Mouse (Mus musculus) adrenal gland, adult 18-20 months (tissue): ENCODE measurements around the gene Kmt5c. TPM values are rescaled to one million over a fixed set of nuclear protein-coding genes. Genes with fewer than 3 reads are reported as not detected.
A peak's percentile ranks its signal among the peaks of the same experiment; 100 is the strongest.
"Not testable (repeated sequence)": the region's sequence is repeated elsewhere in the genome, so short reads cannot be mapped to it uniquely, and the experiment has no call there.

Experiments used
- DNase-seq, 2 experiments: peaks; one replicate each; pipeline ENCODE4 v3.0.0; 2021 to 2022; ENCODE audit warnings: low spot score in 2 of 2
- total RNA-seq, 2 experiments: library from RNA; stranded (reverse); gene quantifications; 1 replicate in 1 of 2; 2 replicates in 1 of 2; pipeline ENCODE4 v1.2.3; 2021

Gene Kmt5c
- total RNA-seq, 2 experiments from 2014 or later = 34.5 to 35.3 TPM

DNA sequence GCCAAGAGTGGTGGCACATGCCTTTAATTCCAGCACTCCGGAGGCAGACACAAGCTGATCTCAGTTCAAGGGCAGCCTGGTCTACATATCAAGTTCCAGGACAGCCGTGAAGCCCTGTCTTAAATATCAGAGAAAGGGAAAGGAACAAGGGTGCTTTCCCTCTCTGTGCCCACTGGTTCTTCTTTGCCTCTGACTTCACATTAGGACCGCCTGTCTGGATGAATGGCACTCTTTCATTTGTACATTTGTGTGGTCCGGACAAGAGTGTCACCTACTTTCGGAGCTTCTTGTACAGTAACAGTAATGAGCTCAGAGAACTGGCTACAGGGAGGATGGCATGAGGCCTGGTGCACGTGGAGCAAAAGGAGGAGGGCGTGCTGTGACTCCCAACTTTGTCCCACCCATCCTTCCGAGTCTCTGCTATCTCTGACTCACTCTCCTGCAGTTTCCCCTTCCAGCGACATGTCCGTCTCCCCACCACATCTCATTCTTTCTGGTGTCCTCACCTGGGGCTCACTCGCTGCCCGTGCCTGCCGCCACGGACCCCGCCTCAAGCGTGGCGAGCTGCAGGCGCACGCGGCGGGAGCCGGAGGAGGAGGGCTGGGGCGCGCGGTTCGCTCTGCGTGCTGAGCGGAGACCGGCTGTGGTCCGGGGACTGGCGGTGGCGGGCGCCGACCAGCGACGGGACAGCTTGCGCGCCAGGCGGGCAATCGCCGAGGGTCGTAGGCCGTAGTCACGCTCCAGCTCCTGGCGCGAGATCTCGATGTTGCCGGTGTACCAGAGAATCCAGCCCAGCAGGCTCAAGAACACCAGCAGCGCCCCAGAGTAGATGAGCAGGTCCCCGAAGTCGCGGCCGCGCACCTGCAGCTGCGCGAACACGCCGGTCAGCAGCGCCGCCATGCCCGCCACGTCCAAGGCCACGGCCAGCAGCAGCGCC is 48.9 kb downstream of the Kmt5c start:
- DNase-seq = peak; percentile 61 to 75

DNA sequence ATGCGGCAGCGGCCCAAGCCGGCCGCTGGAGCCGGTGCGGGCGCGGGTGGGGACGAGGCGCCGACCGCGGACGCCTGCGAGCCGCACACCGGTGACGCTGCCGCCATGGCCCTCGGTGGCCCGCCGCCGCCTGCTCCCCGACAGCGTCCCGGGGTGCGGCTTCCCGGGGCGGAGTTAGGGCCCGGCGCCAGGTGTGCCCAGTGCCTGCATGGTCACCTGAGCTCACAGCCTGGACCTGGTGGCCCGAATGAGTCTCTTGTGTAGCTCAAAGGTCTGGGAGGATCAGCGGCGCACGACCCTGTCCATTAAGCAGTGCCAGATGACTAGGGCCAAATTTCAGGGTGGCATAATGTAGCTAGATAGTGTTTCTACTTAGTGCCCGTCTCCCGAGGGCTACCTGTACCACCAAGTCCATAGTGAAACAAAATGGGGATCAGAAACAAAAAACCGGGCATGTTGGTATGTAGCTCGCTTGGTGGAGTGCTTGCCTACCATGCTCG is 49.6 kb downstream of the Kmt5c start, which contains the start of gene Tmem238:
Gene Tmem238, minus strand, starts transcription at position 221 of the 500 bp plus-strand sequence.
- peak in 1 of 2 experiments; percentile 61 for DNase-seq

DNA sequence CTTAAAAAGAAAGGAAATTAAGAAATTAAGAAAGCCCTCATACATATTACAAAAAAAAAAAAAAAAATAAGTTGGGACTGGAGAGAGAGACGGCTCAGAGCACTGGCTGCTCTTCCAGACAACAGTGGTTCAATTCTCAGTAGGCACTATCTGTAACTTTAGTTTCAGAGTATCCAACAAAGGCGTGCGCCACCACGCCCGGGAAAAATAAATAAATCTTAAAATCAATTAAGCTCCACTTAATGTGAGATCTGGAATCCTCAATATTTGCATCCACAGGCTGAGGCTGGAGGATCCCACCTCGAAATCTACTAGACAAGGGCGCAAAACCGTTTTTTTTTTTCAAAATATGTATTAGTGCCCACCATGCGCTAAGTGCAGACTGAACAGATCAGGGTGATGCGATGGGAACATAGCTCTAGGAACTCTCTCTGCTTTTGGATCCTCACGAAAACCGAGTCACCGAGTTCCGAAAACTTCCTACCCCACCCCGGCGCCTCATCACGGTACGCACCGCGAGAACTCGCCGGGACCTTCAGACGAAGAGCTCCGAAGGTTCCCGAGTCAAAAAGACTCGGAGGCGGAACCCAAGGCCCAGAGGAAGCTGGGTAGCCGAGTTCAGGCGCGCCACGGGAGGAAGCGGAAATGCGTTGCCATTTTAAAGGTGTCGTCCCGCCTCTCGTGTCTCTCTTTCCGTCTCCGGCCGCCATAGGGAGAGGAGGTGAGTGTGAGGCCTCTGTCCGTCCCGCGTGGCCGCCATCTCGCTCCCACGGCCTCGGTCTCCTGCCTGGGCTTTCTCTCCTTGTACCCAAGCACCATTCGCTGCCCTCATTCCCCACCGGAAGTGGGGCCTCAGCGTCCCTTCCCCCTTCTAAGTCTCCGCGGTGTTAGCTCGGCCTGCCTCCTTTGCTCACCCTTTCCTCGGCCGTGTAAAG is 52.6 kb downstream of the Kmt5c start, which contains the start of gene Rpl28:
Gene Rpl28, plus strand, starts transcription at position 597 of the 935 bp plus-strand sequence.
- DNase-seq = peak; percentile 88 to 95

DNA sequence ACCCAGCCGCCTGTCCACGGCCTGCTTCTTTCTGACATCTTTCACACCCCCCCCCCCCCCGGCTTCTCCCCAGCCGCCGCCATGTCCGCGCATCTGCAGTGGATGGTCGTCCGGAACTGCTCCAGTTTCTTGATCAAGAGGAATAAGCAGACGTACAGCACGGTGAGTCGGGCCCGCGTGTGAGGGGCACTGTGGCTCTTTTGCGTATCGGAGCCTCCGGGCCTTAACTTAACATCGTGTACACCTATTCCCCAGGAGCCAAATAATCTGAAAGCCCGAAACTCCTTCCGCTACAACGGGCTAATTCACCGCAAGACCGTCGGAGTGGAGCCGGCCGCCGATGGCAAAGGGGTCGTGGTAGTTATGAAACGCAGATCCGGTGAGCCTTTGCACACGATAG is 53.3 kb downstream of the Kmt5c start:
- not testable (repeated sequence) for DNase-seq

DNA sequence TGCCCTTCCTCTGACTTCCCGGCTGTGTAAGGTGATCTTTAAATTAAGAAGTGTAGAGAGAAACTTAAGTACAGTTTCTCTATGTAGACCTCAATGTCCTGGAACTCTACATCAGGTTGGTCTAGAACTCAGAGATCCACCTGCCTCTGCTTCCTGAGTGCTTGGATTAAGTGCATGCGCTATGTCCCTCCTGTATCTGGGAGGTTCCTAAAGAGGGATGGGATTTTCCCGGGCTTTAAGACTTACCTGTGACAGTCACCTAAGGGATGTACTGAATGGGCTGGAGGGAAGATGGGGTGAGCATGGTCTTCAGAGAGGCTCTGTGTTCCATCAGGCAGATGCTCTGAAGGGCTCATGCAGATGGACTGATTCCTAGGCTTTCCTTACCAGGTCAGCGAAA is 53.8 kb downstream of the Kmt5c start:
- DNase-seq = no peak

DNA sequence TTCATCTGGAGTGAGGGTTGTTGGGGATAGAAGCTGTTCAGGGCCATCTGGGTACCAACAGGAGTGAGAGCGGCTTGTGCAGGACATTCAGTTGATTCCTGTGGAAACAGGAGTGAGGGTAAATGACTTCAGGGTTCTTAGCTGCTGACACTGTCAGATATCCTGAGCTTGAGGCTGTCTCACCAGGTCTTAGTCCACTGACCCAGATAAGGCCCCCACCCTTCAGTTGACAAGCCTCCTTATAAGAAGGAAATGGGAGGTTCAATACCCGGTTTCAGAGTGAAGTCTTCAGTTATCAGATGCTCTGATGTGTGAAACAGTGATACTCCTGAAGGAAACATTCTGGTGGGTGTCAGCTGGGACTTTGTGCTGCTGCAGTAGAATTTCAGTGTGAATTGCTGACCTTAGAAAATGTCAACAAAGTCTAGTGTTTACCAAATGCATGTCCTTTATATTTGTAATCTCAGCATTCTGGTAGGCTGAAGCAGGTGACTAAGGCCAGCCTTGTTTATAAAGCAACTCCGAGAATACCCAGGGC is 54.8 kb downstream of the Kmt5c start:
- DNase-seq = no peak

DNA sequence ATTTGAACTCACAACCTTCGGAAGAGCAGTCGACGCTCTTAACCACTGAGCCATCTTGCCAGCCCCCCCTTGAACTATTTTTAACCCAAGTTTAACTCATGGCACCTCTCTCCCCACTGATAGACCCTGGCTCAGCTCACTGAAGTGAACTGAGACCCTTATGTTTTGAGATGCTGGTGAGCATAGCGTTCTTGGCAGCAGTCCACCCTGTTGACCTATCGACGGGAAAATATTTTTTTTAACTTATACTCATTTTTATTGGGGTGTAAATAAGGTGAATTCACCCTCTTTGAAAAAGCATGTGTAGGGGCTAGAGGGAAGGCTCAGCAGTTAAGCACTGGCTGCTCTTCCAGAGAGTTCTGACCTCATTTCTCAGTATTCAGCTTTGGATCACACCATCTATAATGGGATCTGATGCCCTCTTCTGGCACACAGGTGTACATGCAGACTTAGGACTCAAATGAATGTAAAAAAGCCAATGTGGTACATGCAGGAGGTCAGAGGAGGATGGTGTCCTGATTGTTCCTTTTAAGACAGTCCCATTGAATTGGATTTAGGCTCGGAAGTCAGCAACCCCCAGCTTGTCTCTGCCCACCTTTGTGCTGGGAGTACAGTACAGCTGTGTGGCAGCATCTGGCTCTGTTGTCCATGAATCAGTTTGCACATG is 56.0 kb downstream of the Kmt5c start:
- DNase-seq = no peak

Other genes with a start within 250 kb of the Kmt5c start
- 10 to 100 TPM; 95.9 to 96.6 TPM for gene Ppp1r12c, start 238.4 kb upstream of the Kmt5c start, total RNA-seq
- gene Tnnt1, start 223.7 kb upstream of the Kmt5c start, total RNA-seq = 1 to 10 TPM in 1 of 2 experiments, under 1 TPM in 1; 0.50 to 1.4 TPM
- gene Tnni3, start 215.9 kb upstream of the Kmt5c start, total RNA-seq = under 1 TPM in 1 of 2 experiments, not detected in 1; 0.66 TPM
- 1 to 10 TPM in 1 of 2 experiments, under 1 TPM in 1; 0.51 to 1.2 TPM for gene Dnaaf3, start 207.7 kb upstream of the Kmt5c start, total RNA-seq
- 1 to 10 TPM; 7.0 to 7.5 TPM for gene Syt5, start 192.6 kb upstream of the Kmt5c start, total RNA-seq
- not detected for gene Ptprh, start 136.1 kb upstream of the Kmt5c start, total RNA-seq
- 1 to 10 TPM; 7.4 to 9.6 TPM for gene Tmem86b, start 108.7 kb upstream of the Kmt5c start, total RNA-seq
- gene Ppp6r1, start 81.1 kb upstream of the Kmt5c start, total RNA-seq = 10 to 100 TPM; 79.2 to 98.8 TPM
- gene Hspbp1, start 55.0 kb upstream of the Kmt5c start, total RNA-seq = 10 to 100 TPM; 47.8 TPM
- gene Brsk1, start 49.5 kb upstream of the Kmt5c start, total RNA-seq = 1 to 10 TPM; 4.0 to 5.3 TPM
- gene Tmem150b, start 14.9 kb upstream of the Kmt5c start, total RNA-seq = under 1 TPM; 0.36 to 0.38 TPM
- gene Cox6b2, start 13.0 kb downstream of the Kmt5c start, total RNA-seq = 10 to 100 TPM in 1 of 2 experiments, 1 to 10 TPM in 1; 7.6 to 10.6 TPM
- gene Fam71e2, start 31.2 kb downstream of the Kmt5c start, total RNA-seq = not detected
- under 1 TPM; 0.17 to 0.51 TPM for gene Il11, start 42.7 kb downstream of the Kmt5c start, total RNA-seq
- gene Tmem190, start 42.8 kb downstream of the Kmt5c start, total RNA-seq = not detected
- 10 to 100 TPM in 1 of 2 experiments, 1 to 10 TPM in 1; 6.5 to 12.1 TPM for gene Tmem238, start 49.5 kb downstream of the Kmt5c start, total RNA-seq
- 100 to 1,000 TPM; 849 to 923 TPM for gene Rpl28, start 52.8 kb downstream of the Kmt5c start, total RNA-seq
- gene Ube2s, start 72.5 kb downstream of the Kmt5c start, total RNA-seq = 100 to 1,000 TPM; 119 to 128 TPM
- gene Shisa7, start 104.6 kb downstream of the Kmt5c start, total RNA-seq = 1 to 10 TPM; 2.1 to 2.4 TPM
- 10 to 100 TPM in 1 of 2 experiments, 1 to 10 TPM in 1; 9.6 to 18.3 TPM for gene Isoc2b, start 130.1 kb downstream of the Kmt5c start, total RNA-seq
- gene Isoc2a, start 137.0 kb downstream of the Kmt5c start, total RNA-seq = 10 to 100 TPM; 32.7 to 38.0 TPM
- gene Gm36210, start 166.4 kb downstream of the Kmt5c start, total RNA-seq = not detected
- gene Zfp628, start 175.1 kb downstream of the Kmt5c start, total RNA-seq = 10 to 100 TPM; 13.9 to 17.2 TPM
- 10 to 100 TPM in 1 of 2 experiments, 1 to 10 TPM in 1; 9.8 to 11.6 TPM for gene Nat14, start 181.9 kb downstream of the Kmt5c start, total RNA-seq
- gene Ssc5d, start 185.7 kb downstream of the Kmt5c start, total RNA-seq = 1 to 10 TPM; 2.2 to 2.5 TPM
- 1 to 10 TPM in 1 of 2 experiments, under 1 TPM in 1; 0.96 to 2.5 TPM for gene Sbk2, start 224.3 kb downstream of the Kmt5c start, total RNA-seq
- gene Sbk3, start 231.1 kb downstream of the Kmt5c start, total RNA-seq = under 1 TPM; 0.13 to 0.22 TPM